Mouse (Mus musculus): ENCODE measurements at regions not wholly inside any gene's neighbourhood (a gene's known extent, or its start where the extent isn't known, plus 50 kb on each side); places are given as distances from the start of the nearest gene placed in this dataset.

- DNase-seq (ENCODE audit: extremely low read depth, low read depth, low spot score), result no peak
These were observed 185.2 kb downstream of the Cmpk2 start for GRCm38 (mm10) chr12:26654251-26654650.

GRCm38 (mm10) chr12:26653781-26654180, 184.8 kb downstream of the Cmpk2 start:
- DNase-seq (ENCODE audit: extremely low read depth, low read depth, low spot score), result no peak

GRCm38 (mm10) chr12:26646141-26646540, 177.1 kb downstream of the Cmpk2 start:
- DNase-seq (ENCODE audit: extremely low read depth, low read depth, low spot score), result no peak

DNA sequence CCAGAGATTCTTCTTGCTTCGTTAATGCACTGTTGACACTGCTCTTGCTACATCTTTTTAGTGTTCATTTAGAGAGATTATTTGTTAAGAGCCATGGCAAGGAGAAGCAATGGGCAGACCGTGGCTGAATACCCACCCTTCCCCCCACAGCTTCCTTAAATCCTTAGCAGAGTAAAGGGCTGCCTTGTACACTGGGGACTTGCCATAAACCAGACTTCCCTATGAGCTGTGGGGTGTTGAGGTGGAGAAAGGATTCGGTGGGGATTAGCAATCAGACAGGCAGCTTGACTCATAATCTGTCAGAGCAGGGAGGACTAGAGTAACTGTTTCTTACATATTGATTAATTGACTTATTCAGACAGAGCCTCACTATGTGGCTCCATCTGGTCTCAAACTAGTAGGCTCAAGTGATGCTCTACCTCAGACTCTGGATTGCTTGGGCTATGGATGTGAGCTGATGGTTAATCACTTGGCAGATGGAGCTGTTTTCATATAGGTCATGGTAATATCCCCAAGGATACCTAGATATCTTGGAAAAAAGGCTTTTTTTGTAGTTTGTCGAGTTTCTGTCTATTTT, 166.7 kb downstream of the Cmpk2 start:
- DNase-seq (ENCODE audit: extremely low read depth, low read depth, low spot score), result no peak

DNA sequence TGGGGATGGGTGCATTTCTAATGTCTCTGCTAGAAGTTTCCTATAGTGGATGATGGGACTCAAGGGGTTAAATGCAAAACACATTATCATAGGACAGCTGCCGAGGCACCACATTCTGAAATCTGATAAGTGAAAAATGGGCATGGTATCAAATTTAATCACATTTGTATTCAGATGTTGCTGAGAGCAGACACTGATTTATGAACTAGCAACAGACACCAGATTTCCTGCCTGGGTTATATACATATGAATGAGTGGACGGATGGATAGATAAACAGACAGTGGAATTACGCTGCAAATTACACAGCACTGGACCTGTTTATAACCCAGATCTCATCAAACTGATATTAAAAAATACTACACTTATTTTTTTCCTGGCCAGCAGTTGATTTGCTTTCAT, 166.2 kb downstream of the Cmpk2 start:
- no peak for DNase-seq (ENCODE audit: extremely low read depth, low read depth, low spot score)

GRCm38 (mm10) chr12:26631795-26632122, 162.8 kb downstream of the Cmpk2 start:
- DNase-seq (ENCODE audit: extremely low read depth, low read depth, low spot score), result no peak

- no peak for DNase-seq (ENCODE audit: extremely low read depth, low read depth, low spot score)
These were observed 162.2 kb downstream of the Cmpk2 start for GRCm38 (mm10) chr12:26631111-26631794.

GRCm38 (mm10) chr12:26621135-26621932, 152.3 kb downstream of the Cmpk2 start:
- no peak for DNase-seq (ENCODE audit: extremely low read depth, low read depth, low spot score)

- no peak for DNase-seq (ENCODE audit: extremely low read depth, low read depth, low spot score)
These were observed 151.6 kb downstream of the Cmpk2 start for GRCm38 (mm10) chr12:26620501-26621134.

DNA sequence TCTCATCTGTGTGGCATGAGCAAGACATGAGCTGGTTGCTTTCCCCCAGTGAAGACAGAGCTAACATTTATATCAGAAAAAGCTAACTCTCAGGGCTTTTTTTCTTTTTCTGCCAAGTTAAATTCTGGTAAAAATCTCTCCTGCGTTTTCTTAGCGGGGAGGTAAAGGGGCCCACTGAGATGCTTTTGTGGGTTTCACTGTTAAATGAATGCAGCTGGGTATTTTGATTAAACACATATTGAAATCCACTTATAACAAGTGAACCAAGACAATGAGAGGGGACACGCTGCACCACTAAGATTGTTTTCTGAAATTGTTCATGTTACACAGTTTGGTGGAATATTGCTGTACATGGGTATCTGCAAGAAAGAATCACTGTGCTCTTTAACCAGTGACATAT, 149.0 kb downstream of the Cmpk2 start:
- no peak for DNase-seq (ENCODE audit: extremely low read depth, low read depth, low spot score)

DNA sequence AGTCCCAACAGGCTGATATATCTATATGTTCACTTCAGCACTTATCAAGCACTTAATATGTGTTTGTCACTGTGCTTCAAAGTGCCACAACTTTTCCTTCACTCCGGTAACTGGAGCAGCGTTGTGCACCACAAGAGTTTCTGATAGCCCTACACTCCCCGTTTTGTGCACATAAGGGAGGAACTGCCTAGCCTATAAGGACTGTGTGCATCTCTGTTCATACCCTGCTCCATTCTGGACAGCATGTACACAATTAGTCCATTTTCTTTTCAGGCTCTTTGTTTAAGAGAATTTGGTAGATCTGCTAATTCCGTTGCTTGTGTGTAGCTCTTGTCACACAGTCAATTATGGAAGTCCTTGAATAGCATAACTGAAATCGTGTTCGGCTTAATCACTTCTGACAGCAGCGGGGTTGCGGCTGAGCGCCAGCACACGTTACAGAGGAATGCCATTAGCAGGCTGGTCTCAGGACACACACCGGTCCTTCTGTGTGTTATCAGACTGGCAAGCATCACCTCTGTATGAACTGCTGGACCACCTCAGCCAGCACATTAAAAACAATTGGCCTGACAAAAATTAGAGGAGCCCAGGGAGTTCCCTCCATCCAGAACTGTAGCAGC, 144.2 kb downstream of the Cmpk2 start:
- no peak for DNase-seq (ENCODE audit: extremely low read depth, low read depth, low spot score)

DNA sequence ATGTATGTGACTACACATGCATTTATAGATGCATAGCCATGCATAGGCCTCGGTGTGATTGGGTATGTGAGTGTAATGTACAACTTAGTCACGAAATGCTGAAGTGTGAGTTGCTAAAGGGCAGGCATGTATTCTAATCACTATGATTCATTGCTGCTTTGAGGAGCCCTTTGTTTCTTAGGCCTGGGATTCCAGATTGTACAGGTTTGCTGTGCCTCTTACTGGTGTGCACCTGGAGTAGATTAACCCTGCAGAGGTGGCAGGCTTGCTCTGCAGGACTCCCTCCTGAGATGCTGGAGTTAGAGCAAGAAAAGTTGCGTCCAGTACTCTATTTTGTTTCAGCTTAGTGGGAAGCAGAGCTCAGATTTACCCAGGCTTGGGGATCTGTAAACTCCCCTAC, 141.1 kb downstream of the Cmpk2 start:
- no peak for DNase-seq (ENCODE audit: extremely low read depth, low read depth, low spot score)

DNA sequence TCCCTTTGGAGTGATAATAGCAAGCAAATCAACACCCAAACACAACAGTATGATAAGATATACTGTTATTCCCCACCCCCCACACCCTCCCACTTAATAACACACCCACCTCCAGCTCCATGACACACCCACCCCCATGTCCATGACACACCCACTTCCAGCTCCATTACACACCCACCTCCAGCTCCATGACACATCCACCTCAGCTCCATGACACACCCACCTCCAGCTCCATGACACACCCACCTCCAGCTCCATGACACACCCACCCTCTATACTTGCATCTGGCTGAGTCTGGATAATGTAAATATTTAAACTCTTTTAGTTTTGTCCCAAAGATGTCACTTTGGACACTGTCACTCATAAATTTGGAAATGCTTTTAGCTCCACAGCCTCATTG, 129.5 kb downstream of the Cmpk2 start:
- no peak for DNase-seq (ENCODE audit: extremely low read depth, low read depth, low spot score)

DNA sequence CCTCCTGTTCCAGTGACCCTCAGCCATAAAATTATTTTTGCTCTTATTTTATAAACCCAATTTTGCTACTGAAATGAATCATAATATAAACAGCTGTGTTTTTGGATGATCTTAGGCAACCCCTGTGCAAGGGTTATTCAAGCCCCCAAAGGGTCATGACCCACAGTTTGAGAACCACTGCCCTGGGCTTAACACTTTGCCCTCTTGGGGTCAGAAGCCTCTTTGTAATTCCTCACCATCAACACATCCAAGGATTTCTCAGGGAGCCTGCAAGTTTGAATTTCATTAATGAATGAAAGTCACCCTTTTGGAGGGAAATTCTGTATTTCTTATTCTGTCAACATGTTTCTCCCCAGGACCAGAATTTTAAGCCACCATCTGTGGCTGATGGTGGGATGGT, 123.1 kb downstream of the Cmpk2 start:
- DNase-seq (ENCODE audit: extremely low read depth, low read depth, low spot score), result no peak

DNA sequence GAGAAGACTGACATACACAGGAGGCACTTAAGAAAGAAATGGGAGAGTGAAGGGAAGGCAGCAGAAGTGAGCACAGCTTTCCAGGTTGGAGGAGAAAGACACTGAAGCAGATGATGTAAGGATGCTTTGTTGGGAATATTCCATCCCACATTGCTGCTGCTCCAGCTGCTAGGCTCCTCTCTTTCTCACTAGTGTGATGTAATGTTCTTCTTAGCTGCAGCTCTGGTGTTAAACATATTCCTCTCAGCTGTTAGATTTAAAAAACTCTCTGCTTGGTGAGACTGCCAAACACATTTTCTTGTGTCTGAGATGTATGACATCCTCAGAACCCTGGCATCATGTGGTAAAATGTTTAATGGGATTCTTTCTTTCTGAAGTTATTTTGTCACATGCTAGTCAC, 120.1 kb downstream of the Cmpk2 start:
- no peak for DNase-seq (ENCODE audit: extremely low read depth, low read depth, low spot score)

DNA sequence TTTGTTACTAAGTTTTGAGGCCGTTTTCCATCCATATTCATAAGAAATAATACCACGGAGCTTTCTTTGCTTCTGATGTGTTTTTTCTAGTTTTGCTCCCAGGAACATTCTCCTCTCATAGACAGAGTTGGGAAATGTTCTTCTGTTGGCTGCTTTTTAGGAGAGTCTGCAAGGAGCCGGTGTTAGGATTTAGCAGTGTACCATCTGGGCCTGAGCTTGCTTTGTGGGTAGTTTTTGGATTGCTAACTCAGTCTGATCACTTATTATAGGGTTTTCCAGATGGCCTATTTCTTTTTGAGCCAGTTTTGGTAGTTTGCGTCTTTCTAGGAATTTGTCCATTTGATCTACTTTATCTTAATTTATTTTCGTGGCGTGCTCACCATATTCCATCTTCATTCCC, 108.4 kb downstream of the Cmpk2 start:
- DNase-seq (ENCODE audit: extremely low read depth, low read depth, low spot score), result no peak

GRCm38 (mm10) chr12:26571602-26572001, 102.6 kb downstream of the Cmpk2 start:
- no peak for DNase-seq (ENCODE audit: extremely low read depth, low read depth, low spot score)

- no peak for DNase-seq (ENCODE audit: extremely low read depth, low read depth, low spot score)
These were observed 98.4 kb downstream of the Cmpk2 start for GRCm38 (mm10) chr12:26567435-26567834.

GRCm38 (mm10) chr12:26562858-26563257, 93.9 kb downstream of the Cmpk2 start:
- no peak for DNase-seq (ENCODE audit: extremely low read depth, low read depth, low spot score)

- DNase-seq (ENCODE audit: extremely low read depth, low read depth, low spot score), result no peak
These were observed 90.6 kb downstream of the Cmpk2 start for GRCm38 (mm10) chr12:26559560-26559959.

- DNase-seq (ENCODE audit: extremely low read depth, low read depth, low spot score), result no peak
These were observed 88.4 kb downstream of the Cmpk2 start for GRCm38 (mm10) chr12:26557411-26557810.
